In the genomic region with DNA sequence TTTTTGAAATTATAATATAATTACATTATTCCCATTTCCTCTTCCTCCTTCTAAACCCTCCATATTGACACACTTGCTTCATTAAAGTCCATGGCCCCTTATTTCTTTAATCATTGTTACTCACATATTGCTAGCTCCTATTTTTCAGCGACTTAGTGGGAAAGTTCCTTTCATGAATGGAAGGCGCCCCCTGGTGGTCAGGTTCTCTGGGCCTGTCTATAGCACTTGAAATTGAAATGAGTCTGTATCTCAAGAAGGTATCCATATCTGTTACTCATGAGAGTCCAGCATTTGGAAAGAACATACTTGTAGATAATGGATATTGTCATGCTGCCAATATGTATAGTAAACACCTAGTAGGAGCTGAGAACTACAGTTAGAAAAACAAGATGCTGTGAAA, we compare ENCODE assay signal across 9 mouse cellular contexts.
DNase-seq lines count a peak whose midpoint lies in the region; ATAC-seq and TF ChIP-seq lines count a peak whose summit lies in the region.
"Had no signal": no experiment of that assay in that cellular context is flagged by ENCODE, and none has a peak within 500 bp of the region (broad histone marks: within the 10 kb centered on the region; RNA-seq: fewer than 3 reads in every experiment).

No protein-coding gene starts in this region.

- DNase-seq in MEL-GATA-1-ER (ENCODE audit: extremely low read depth, low read depth) = peak; percentile 26
- peak; percentile 34 to 39 for DNase-seq in cerebellum, postnatal 36 days
- peak; percentile 18 for DNase-seq in gastrocnemius, postnatal 25 days
- DNase-seq in kidney, postnatal 10 days = peak; percentile 88
- DNase-seq in lung, postnatal 0 days (ENCODE audit: low spot score) = peak; percentile 84
- peak; percentile 30 for DNase-seq in right cerebral cortex, postnatal 25 days
- DNase-seq in yolk sac, embryonic 10.5 days (ENCODE audit: low spot score) = no peak

- H3K4me3 ChIP-seq in C2C12 (ENCODE audit: insufficient read depth, poor library complexity, severe bottlenecking) = no peak overlapping the region
- H3K4me3 ChIP-seq in lung, postnatal 0 days (ENCODE audit: low read depth, low read length) = no peak overlapping the region
- H3K4me3 ChIP-seq: hindbrain, embryonic 15.5 days had no signal

- H3K27ac ChIP-seq in lung, postnatal 0 days (ENCODE audit: low read length) = no peak overlapping the region
- H3K27ac ChIP-seq: hindbrain, embryonic 15.5 days had no signal

- no peaks in the 10 kb centered on the region for H3K36me3 ChIP-seq in C2C12 (ENCODE audit: control insufficient read depth, insufficient read depth)
- no peaks in the 10 kb centered on the region for H3K36me3 ChIP-seq in lung, postnatal 0 days (ENCODE audit: insufficient read depth, low read length)
- H3K36me3 ChIP-seq: hindbrain, embryonic 15.5 days had no signal

- 3% methylated on average over 2 of the region's 2 CpGs for WGBS in lung, postnatal 0 days

- no peaks in the 10 kb centered on the region for H3K79me2 ChIP-seq in C2C12 (ENCODE audit: control insufficient read depth, insufficient read depth)

- TF ChIP-seq CTCF in C2C12 (IDR thresholded peaks at IDR 0.05; ENCODE audit: control insufficient read depth, insufficient read depth, insufficient read length) = peak; percentile 21
- TF ChIP-seq CTCF in lung, postnatal 0 days (IDR thresholded peaks at IDR 0.05) = peak; percentile 91

- no peaks in the 10 kb centered on the region for H3K27me3 ChIP-seq in C2C12 (ENCODE audit: control insufficient read depth, insufficient read depth, insufficient read length)
- no peaks in the 10 kb centered on the region for H3K27me3 ChIP-seq in lung, postnatal 0 days (replicated peaks; ENCODE audit: insufficient read depth, low read length)
- H3K27me3 ChIP-seq: hindbrain, embryonic 15.5 days had no signal

- TF ChIP-seq EP300 in lung, postnatal 0 days (IDR thresholded peaks at IDR 0.05) = peak; percentile 21; the same call in 1 of the 2 replicates

- no peaks in the 10 kb centered on the region for H3K4me1 ChIP-seq in lung, postnatal 0 days (ENCODE audit: insufficient read depth, low read depth, low read length)
- H3K4me1 ChIP-seq: hindbrain, embryonic 15.5 days had no signal

- H3K4me2 ChIP-seq in lung, postnatal 0 days (replicated peaks; ENCODE audit: low read depth, low read length) = no peak overlapping the region
- H3K4me2 ChIP-seq: hindbrain, embryonic 15.5 days had no signal

- H3ac ChIP-seq in C2C12 (ENCODE audit: control insufficient read depth, insufficient read length, low read depth) = no peak overlapping the region

- no peak overlapping the region for H3K9ac ChIP-seq in lung, postnatal 0 days (replicated peaks; ENCODE audit: low read depth)
- H3K9ac ChIP-seq: hindbrain, embryonic 15.5 days had no signal

- no peaks in the 10 kb centered on the region for H3K79me3 ChIP-seq in C2C12 (ENCODE audit: low read depth)

- peak; percentile 69 for ATAC-seq in lung, postnatal 0 days

- no peaks in the 10 kb centered on the region for H3K9me3 ChIP-seq in lung, postnatal 0 days (ENCODE audit: low read length)
- H3K9me3 ChIP-seq: hindbrain, embryonic 15.5 days had no signal

TF ChIP-seq in C2C12, 6 proteins besides CTCF, POLR2A, EP300 and RAD21:
- no peak for TF ChIP-seq MYOG (IDR thresholded peaks at IDR 0.05; ENCODE audit: control insufficient read depth, extremely low read depth, insufficient read length)
- TF ChIP-seq MAX (IDR thresholded peaks at IDR 0.05) = no peak
- no peak for TF ChIP-seq MYOD1 (IDR thresholded peaks at IDR 0.05; ENCODE audit: control insufficient read depth, insufficient read length, low read depth)
- no peak for TF ChIP-seq USF1 (IDR thresholded peaks at IDR 0.05; ENCODE audit: low read depth)
TF ChIP-seq in C2C12: peak in this region for 0.
